Mouse (Mus musculus): ENCODE results near the gene Micu1. TPM values are rescaled to one million over a fixed set of nuclear protein-coding genes. Genes with fewer than 3 reads are reported as not detected.
"Not testable (repeated sequence)": the region's sequence is repeated elsewhere in the genome, so short reads cannot be mapped to it uniquely, and the experiment has no call there.

Micu1 gene
- polyA plus RNA-seq (2016; fragmentation: Nextera tagmentation; extraction: Ambion mirVana) = 40.4 and 40.5 TPM in 2 replicates

DNA sequence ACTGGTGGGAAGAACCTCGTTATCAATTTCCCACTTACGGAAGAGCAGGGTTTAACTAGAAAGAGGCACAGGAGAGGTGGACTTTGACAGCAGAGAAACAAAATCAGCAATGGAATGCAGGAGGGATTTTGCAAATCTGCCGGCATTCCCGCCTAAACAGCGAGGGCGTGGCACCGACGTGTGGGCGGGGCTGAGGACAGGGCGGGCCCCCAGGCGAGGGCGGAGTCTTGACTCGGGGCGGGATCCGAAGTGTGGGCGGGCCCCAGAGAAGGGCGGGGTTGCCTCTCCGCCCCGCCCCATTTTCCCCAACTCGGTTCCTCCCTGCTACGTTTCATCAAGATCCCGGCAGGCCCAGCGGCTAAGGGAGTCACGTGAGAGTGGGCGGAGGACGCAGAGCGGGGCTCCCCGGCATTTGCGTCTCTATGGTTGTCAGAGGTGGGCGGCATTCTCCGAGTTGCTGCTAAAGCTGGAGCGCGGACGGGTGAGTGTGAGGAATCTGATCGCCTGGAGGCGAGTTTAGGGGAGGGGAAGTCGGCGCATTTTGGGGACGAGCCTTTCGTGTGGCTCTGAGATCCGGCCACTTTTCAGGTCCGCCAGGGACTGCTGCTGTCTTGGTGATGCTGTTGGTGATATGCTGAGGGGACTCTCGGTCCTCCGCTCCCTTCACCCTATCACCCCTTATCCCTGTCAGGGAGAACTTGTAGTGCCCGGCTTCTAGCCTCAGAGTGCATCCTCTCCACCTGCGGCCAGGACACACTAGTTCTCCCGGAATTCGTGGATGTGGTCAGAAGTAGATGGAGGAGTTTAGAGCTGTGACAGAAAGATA, at the start of gene Micu1:
Gene Micu1 (plus strand): TSS at position 271 of the 826 bp plus-strand sequence.
- peaks cover 20% of the 10 kb centered on the region for H3K4me1 ChIP-seq
- peak; percentile 97 for ATAC-seq

DNA sequence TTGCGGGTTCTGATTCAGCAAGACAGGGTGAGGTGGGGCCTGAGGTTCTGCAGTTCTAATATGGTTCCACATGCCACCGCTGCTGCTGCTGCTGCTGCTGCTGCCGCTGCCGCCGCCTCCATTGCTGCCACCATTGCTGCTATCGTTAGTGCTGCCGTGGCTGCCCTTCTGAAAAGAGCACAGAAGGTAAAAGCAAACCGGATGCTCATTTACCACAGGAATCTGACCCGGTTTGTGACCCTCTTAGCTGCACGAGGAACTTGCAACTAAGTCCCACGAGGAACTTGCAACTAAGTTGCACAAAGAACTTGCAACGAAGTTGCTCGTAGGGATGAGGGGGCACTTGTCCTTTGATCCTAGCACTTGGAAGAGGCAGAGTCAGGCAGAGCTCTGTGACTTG, 45.5 kb upstream of the Micu1 start:
- H3K4me2 ChIP-seq = no peak overlapping the region
- no peaks in the 10 kb centered on the region for H3K9me3 ChIP-seq (replicated peaks)
- H3K36me3 ChIP-seq = no peaks in the 10 kb centered on the region
- H3K9ac ChIP-seq = no peak overlapping the region
- H3K27ac ChIP-seq = no peak overlapping the region
- 44% methylated on average over 13 of the region's 13 CpGs for WGBS (ENCODE audit: insufficient replicate concordance)
- no peaks in the 10 kb centered on the region for H3K4me1 ChIP-seq
- no peak overlapping the region for H3K4me3 ChIP-seq
- no peak for ATAC-seq
- no peaks in the 10 kb centered on the region for H3K27me3 ChIP-seq (replicated peaks)

More for the DNA sequence above, at the start of gene Micu1:
- H3K36me3 ChIP-seq = no peaks in the 10 kb centered on the region
- no peaks in the 10 kb centered on the region for H3K27me3 ChIP-seq (replicated peaks)
- WGBS (ENCODE audit: insufficient replicate concordance) = 1% methylated on average over 46 of the region's 48 CpGs
- H3K4me2 ChIP-seq = peak within 1 kb of the TSS; percentile 77
- peak within 1 kb of the TSS; percentile 81 for H3K4me3 ChIP-seq
- H3K27ac ChIP-seq = peak within 1 kb of the TSS; percentile 79
- H3K9ac ChIP-seq = peak within 1 kb of the TSS; percentile 91
- no peaks in the 10 kb centered on the region for H3K9me3 ChIP-seq (replicated peaks)

DNA sequence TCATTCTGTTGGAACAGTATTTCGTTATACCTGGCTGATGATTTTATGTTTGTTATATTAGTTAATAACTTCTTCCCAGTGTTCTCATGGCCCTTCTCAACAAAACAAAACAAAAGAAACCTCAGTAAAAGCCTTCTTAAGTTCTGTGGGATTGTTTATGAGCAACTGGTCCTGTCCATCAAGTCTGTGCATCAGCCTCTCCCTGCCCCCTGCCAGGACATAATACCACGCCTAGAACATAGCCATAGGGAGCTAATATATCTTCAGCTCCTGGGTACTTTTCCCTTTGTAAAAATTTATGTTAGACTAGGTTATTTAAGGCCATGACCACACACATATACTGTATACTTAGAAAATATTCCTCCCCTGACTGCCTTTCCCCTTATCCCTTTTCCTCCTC, 37.5 kb upstream of the Micu1 start:
- H3K4me2 ChIP-seq = no peak overlapping the region
- ATAC-seq = no peak
- peaks cover 5% of the 10 kb centered on the region; the same call in 1 of the 2 replicates for H3K4me1 ChIP-seq
- H3K27ac ChIP-seq = no peak overlapping the region
- H3K27me3 ChIP-seq (replicated peaks) = no peaks in the 10 kb centered on the region
- no peaks in the 10 kb centered on the region for H3K9me3 ChIP-seq (replicated peaks)
- no peak overlapping the region for H3K4me3 ChIP-seq
- 70% methylated on average over 2 of the region's 2 CpGs for WGBS (ENCODE audit: insufficient replicate concordance)
- no peak overlapping the region for H3K9ac ChIP-seq
- H3K36me3 ChIP-seq = no peaks in the 10 kb centered on the region

DNA sequence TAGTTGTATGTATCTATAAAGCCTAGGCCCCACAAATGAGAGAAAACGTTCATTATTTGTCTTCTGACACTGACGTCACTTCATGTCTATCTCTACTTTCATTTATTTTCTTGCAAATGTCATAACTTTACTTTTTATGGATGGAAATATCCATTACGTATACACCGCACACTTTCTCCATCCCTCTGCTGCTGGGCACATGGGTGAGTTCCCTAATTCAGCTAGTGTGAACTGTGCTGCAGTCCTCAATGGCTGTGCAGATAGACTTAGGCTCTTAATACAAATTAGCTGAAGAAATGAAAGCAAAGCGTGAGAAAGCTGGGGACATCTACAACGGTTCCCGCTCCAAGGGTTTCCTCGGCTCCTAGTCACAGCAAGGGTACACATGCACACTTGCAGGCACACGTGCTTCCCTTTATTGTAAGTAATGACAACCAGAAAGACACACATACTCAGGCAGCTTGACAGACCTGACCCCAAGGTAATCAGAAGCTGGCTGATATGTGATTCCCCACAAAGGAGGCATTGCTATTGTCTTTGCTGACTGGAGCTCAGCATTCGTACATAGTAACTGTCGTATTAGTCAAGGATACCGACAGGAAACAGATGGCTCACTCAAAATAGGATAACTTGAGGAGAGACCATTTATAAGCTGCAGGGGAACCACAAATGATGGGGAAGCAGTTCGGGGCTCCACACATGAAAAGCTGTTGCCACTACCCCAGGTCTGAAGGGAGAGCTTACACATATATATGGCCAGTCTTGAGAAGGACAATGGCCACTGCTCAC, 36.6 kb upstream of the Micu1 start:
- Histone ChIP-seq H3K4me1 (peaks cover 5% of the 10 kb centered on the region; the same call in 1 of the 2 replicates), H3K27ac (no peak overlapping the region), H3K4me2 (no peak overlapping the region), H3K9ac (no peak overlapping the region), H3K36me3 (no peaks in the 10 kb centered on the region), H3K27me3 (replicated peaks) (no peaks in the 10 kb centered on the region), H3K9me3 (replicated peaks) (no peaks in the 10 kb centered on the region), H3K4me3 (no peak overlapping the region)
- 0 out of 2 replicates have a peak, but pooled peaks have one; percentile 8 for ATAC-seq
- WGBS (ENCODE audit: insufficient replicate concordance) = 33% methylated on average over 13 of the region's 13 CpGs

DNA sequence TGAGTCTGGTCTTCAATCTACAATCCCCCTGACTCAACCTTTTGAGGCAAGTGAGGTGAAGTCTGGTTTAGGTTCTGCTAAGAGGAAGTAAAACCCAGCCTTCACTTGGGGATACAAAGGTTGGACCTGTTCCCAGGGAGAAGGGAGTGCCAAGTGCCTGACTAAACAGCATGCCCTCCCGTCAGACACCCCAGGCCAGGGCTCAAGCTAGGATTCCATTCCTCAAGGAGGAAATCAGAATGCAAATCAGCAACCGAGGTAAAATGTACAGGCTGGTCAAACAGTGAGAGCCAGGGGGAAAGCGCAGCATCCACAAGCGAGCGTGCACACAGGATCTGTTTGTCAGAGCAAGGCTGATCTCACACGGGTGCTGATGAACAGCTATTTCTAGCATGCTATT, 34.9 kb upstream of the Micu1 start:
- Histone ChIP-seq H3K36me3 (no peaks in the 10 kb centered on the region), H3K9ac (no peak overlapping the region), H3K27ac (no peak overlapping the region), H3K27me3 (replicated peaks) (no peaks in the 10 kb centered on the region), H3K4me2 (no peak overlapping the region), H3K4me1 (peaks cover 5% of the 10 kb centered on the region; the same call in 1 of the 2 replicates), H3K4me3 (no peak overlapping the region), H3K9me3 (replicated peaks) (no peaks in the 10 kb centered on the region)
- WGBS (ENCODE audit: insufficient replicate concordance) = 66% methylated on average over 6 of the region's 6 CpGs
- no peak for ATAC-seq

DNA sequence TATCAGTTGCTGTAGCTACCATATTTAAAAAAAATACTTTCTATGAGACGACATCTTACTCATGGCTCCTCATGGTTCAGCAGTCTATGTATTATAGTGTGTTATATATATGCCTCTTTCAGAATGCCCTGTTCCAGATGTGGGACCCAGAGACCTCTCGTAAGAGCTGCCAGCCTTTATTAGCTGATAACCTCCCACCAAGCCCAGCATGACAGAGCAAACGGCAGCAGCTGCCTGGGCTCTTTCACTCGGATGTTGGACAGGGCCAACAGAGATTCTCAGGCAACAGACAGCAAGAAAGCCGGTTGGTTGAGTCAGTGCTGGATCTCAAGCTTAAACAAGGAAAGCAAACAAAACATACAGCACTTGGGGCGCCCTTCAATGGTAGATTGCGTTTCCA, 33.8 kb upstream of the Micu1 start:
- no peak overlapping the region for H3K4me2 ChIP-seq
- H3K9me3 ChIP-seq (replicated peaks) = no peaks in the 10 kb centered on the region
- 51% methylated on average over 7 of the region's 7 CpGs for WGBS (ENCODE audit: insufficient replicate concordance)
- no peak for ATAC-seq
- H3K36me3 ChIP-seq = no peaks in the 10 kb centered on the region
- no peak overlapping the region for H3K27ac ChIP-seq
- peaks cover 5% of the 10 kb centered on the region; the same call in 1 of the 2 replicates for H3K4me1 ChIP-seq
- no peaks in the 10 kb centered on the region for H3K27me3 ChIP-seq (replicated peaks)
- H3K4me3 ChIP-seq = no peak overlapping the region
- no peak overlapping the region for H3K9ac ChIP-seq

DNA sequence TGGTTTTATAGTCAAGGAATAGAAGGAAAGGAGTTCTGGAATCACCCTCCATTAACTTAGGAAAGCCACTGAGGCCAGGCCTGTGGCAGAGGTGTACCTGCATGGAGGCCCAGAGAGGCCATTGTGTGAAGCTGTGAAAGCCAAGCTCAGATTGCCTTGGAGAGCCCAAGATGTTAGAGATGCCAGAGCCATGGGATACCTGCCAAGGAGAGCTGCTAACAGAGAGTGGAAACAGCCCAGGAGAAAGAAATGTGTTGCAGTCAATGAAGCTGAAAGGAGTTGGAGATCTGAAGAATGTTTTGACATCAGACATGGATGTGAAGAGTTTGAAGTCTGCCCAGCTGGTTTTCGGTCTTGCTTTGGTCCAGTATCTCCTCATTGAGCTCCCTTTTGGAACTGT, 24.4 kb upstream of the Micu1 start:
- H3K36me3 ChIP-seq = no peaks in the 10 kb centered on the region
- no peak overlapping the region for H3K27ac ChIP-seq
- no peak overlapping the region for H3K4me3 ChIP-seq
- 69% methylated on average over 1 of the region's 1 CpGs for WGBS (ENCODE audit: insufficient replicate concordance)
- ATAC-seq = no peak
- no peak overlapping the region for H3K4me2 ChIP-seq
- H3K4me1 ChIP-seq = no peaks in the 10 kb centered on the region
- H3K27me3 ChIP-seq (replicated peaks) = no peaks in the 10 kb centered on the region
- no peak overlapping the region for H3K9ac ChIP-seq
- no peaks in the 10 kb centered on the region; the same call in 1 of the 2 replicates for H3K9me3 ChIP-seq (replicated peaks)

DNA sequence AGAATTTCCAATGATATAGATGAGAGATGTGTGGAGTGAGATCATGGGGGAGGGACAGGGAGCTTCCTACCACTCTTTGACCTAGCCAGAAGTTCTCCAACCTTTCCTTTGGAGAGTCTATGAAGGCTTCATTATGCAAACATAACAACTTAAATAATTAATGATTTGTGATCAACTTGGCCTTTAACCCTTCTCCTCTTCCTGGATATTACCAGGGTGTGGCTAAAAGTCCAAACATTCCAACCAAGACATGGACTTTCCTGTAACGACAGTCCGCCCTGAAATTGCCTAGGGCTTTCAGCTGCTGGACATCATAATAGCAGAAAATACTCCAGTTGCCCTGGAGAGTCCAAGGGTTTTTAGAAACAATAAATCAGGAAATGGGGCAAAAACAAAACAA, 23.1 kb upstream of the Micu1 start:
- WGBS (ENCODE audit: insufficient replicate concordance) = 87% methylated on average over 2 of the region's 2 CpGs
- ATAC-seq = no peak
- no peaks in the 10 kb centered on the region; the same call in 1 of the 2 replicates for H3K9me3 ChIP-seq (replicated peaks)
- no peak overlapping the region for H3K9ac ChIP-seq
- H3K4me2 ChIP-seq = no peak overlapping the region
- no peak overlapping the region for H3K27ac ChIP-seq
- no peaks in the 10 kb centered on the region for H3K27me3 ChIP-seq (replicated peaks)
- H3K4me3 ChIP-seq = no peak overlapping the region
- no peaks in the 10 kb centered on the region for H3K36me3 ChIP-seq
- no peaks in the 10 kb centered on the region for H3K4me1 ChIP-seq

DNA sequence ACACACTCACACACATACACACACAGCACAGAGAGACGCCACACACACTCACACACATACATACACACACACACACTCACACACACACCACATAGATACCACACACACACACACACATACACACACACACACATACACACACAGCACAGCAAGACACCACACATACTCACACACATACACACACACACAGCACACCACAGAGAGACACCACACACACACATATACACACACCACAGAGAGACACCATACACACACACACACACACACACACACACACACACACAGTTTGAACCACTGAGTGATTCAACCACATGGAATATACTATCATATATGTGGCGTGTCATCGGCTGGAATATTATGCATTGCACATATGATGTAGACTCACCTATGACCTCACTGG, 16.7 kb upstream of the Micu1 start:
- H3K27me3 ChIP-seq (replicated peaks); H3K27ac ChIP-seq; H3K4me2 ChIP-seq; H3K4me1 ChIP-seq; H3K4me3 ChIP-seq; H3K9ac ChIP-seq; H3K36me3 ChIP-seq; ATAC-seq; H3K9me3 ChIP-seq (replicated peaks): not testable (repeated sequence)
- 65% methylated on average over 3 of the region's 3 CpGs for whole genome bisulfite sequencing (ENCODE audit: insufficient replicate concordance)

DNA sequence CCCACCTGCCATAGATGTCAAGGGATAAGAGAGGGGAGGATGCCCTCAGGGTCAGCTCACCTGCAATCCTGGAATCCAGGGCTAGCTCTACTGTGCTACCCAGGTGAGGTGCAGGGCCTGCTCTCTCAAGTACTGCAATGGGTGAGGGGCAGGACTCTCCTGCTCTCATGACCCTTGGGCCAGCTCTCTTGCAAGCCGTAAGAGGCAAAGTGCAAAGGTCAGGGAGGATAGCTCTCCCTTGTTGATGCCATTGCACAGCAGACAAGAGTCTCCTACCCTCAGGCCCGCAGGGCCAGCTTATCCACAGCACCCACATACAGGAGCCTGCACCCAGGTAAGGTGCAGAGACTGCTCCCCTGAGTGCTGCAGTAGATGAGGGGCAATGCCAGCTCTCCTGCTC, 15.2 kb upstream of the Micu1 start:
- Histone ChIP-seq H3K9ac (no peak overlapping the region), H3K4me3 (no peak overlapping the region), H3K9me3 (replicated peaks) (no peaks in the 10 kb centered on the region; the same call in 1 of the 2 replicates), H3K4me1 (no peaks in the 10 kb centered on the region), H3K4me2 (no peak overlapping the region), H3K27ac (no peak overlapping the region), H3K27me3 (replicated peaks) (no peaks in the 10 kb centered on the region), H3K36me3 (no peaks in the 10 kb centered on the region)
- ATAC-seq = no peak
- WGBS (ENCODE audit: insufficient replicate concordance) = 60% methylated on average over 2 of the region's 2 CpGs

DNA sequence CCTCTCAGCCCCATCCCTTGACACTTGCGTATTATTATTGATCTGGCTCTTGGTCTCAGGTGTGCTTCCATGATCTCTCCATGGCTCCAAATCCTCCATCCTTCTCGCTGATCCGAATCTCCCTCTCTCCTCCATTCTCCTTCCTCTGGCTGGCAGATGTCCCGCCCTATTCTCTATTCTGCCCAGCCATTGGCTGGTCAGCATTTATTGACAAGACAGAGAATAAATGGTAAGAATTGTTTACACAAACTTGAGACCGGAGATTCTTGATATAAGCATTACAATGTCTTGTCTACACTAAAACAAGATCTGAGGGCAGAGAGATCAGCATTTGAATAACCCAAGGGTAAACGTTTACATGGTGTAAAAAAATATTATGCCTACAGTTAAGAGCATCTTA, 12.4 kb upstream of the Micu1 start:
- Histone ChIP-seq H3K4me1 (no peaks in the 10 kb centered on the region), H3K9ac (no peak overlapping the region), H3K36me3 (no peaks in the 10 kb centered on the region), H3K27me3 (replicated peaks) (no peaks in the 10 kb centered on the region), H3K4me3 (no peak overlapping the region), H3K27ac (no peak overlapping the region), H3K9me3 (replicated peaks) (no peaks in the 10 kb centered on the region), H3K4me2 (no peak overlapping the region)
- 61% methylated on average over 6 of the region's 6 CpGs for WGBS (ENCODE audit: insufficient replicate concordance)
- no peak for ATAC-seq

DNA sequence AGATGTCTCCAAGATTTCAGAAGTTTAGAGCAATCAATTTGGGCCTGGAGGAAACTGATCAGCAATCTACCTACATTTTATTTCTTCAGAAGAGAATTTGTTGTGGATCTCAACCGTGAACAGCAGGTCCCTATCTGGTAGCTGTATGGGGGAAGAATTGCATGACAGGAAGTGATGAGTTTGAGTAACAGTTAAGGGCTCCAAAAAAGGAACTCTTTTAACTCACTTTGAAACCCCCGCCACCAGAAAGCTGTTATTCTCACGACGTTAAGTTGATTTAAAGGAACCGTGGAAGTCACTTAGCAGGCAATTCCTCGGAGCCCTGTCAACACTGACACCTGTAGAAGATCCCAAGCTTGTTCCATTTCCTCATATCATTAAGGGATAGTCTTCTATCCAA, 9.8 kb upstream of the Micu1 start:
- no peak for ATAC-seq
- Histone ChIP-seq H3K4me2 (no peak overlapping the region), H3K36me3 (no peaks in the 10 kb centered on the region), H3K9me3 (replicated peaks) (no peaks in the 10 kb centered on the region), H3K27ac (no peak overlapping the region), H3K4me1 (peaks cover 5% of the 10 kb centered on the region; the same call in 1 of the 2 replicates), H3K27me3 (replicated peaks) (no peaks in the 10 kb centered on the region), H3K4me3 (no peak overlapping the region), H3K9ac (no peak overlapping the region)
- WGBS (ENCODE audit: insufficient replicate concordance) = 18% methylated on average over 6 of the region's 6 CpGs
